Mouse (Mus musculus) ES-E14 (cell line): ENCODE measurements around the gene Marcksl1.

Experiments used
- HCFC1 ChIP-seq: IDR thresholded peaks from 2 replicates; pipeline ENCODE4 v1.6.1; 2012; ENCODE audit warnings: low read length, inconsistent platforms, borderline replicate concordance; ENCODE audit not compliant: insufficient read depth
- ZC3H11A ChIP-seq: IDR thresholded peaks from 2 replicates; pipeline ENCODE4 v1.6.1; 2012; ENCODE audit warnings: low read depth, mild to moderate bottlenecking, inconsistent platforms, low read length, borderline replicate concordance
- ZNF384 ChIP-seq: IDR thresholded peaks from 2 replicates; pipeline ENCODE4 v1.6.1; 2012; ENCODE audit warnings: low read depth, low read length, inconsistent platforms

- TF ChIP-seq ZC3H11A (no peak), ZNF384 (no peak), HCFC1 (no peak)
Observed at GRCm38 (mm10) chr4:129508834-129509600, 4.4 kb upstream of the Marcksl1 start.
